Mouse (Mus musculus) erythroblast, embryonic 14.5 days (primary cell): ENCODE measurements around the gene L3hypdh. TPM values are rescaled to one million over a fixed set of nuclear protein-coding genes. Genes with fewer than 3 reads are reported as not detected.

Experiments used
- H3K27me3 ChIP-seq: 2 replicates; pipeline ENCODE4 v1.6.1; 2012; ENCODE audit warnings: inconsistent platforms; ENCODE audit not compliant: control insufficient read depth
- H3K36me3 ChIP-seq: 2 replicates; pipeline ENCODE4 v1.6.1; 2012; ENCODE audit warnings: mild to moderate bottlenecking, inconsistent platforms; ENCODE audit not compliant: control insufficient read depth
- H3K4me1 ChIP-seq: 2 replicates; pipeline ENCODE4 v1.6.1; 2012; ENCODE audit warnings: inconsistent platforms; ENCODE audit not compliant: control insufficient read depth
- H3K4me3 ChIP-seq: replicated peaks from 2 replicates; pipeline ENCODE3; 2012; ENCODE audit warnings: moderate library complexity, mild to moderate bottlenecking, inconsistent platforms
- H3K9me3 ChIP-seq: 2 replicates; pipeline ENCODE4 v1.6.1; 2012; ENCODE audit warnings: low read length, inconsistent platforms, mixed read lengths; ENCODE audit not compliant: control insufficient read depth
- GATA1 ChIP-seq: IDR thresholded peaks from 2 replicates; pipeline ENCODE4 v1.6.1; 2012; ENCODE audit warnings: low read length, inconsistent platforms, mixed read lengths
- TAL1 ChIP-seq: IDR thresholded peaks from 3 replicates; pipeline ENCODE4 v1.6.1; 2012; ENCODE audit warnings: low read length, inconsistent platforms, mixed read lengths
- polyA plus RNA-seq: library from polyadenylated mRNA; stranded (reverse); fragments of >175 nt; gene quantifications from 2 replicates; pipeline ENCODE4 v1.2.3, GENCODE M21; 2012

Gene L3hypdh
- polyA plus RNA-seq, 1 experiment = not detected

- H3K9me3 ChIP-seq = no peaks in the 10 kb centered on the region
- peaks cover 27% of the 10 kb centered on the region for H3K4me1 ChIP-seq
- peaks cover 2% of the 10 kb centered on the region; the same call in 1 of the 2 replicates for H3K36me3 ChIP-seq
- TF ChIP-seq GATA1 (no peak), TAL1 (no peak)
- peak overlapping the region; percentile 82 for H3K4me3 ChIP-seq
- peaks cover 31% of the 10 kb centered on the region for H3K27me3 ChIP-seq
Observed at GRCm38 (mm10) chr12:72086166-72086825, 1.1 kb upstream of the L3hypdh start.

GRCm38 (mm10) chr12:72085024-72085328 is 263 bp downstream of the L3hypdh start:
- H3K9me3 ChIP-seq = no peaks in the 10 kb centered on the region
- peak overlapping the region; percentile 82 for H3K4me3 ChIP-seq
- peaks cover 27% of the 10 kb centered on the region for H3K4me1 ChIP-seq
- TF ChIP-seq TAL1 (no peak), GATA1 (no peak)
- peaks cover 34% of the 10 kb centered on the region for H3K27me3 ChIP-seq
- H3K36me3 ChIP-seq = peaks cover 2% of the 10 kb centered on the region; the same call in 1 of the 2 replicates

GRCm38 (mm10) chr12:72084261-72085023 is 797 bp downstream of the L3hypdh start:
- TF ChIP-seq TAL1 (no peak), GATA1 (no peak)
- H3K9me3 ChIP-seq = no peaks in the 10 kb centered on the region
- H3K27me3 ChIP-seq = peaks cover 34% of the 10 kb centered on the region
- H3K4me1 ChIP-seq = peaks cover 27% of the 10 kb centered on the region
- H3K36me3 ChIP-seq = no peaks in the 10 kb centered on the region
- peak overlapping the region; percentile 82 for H3K4me3 ChIP-seq

- Histone ChIP-seq H3K4me3 (no peak overlapping the region), H3K27me3 (peaks cover 34% of the 10 kb centered on the region), H3K4me1 (peaks cover 27% of the 10 kb centered on the region), H3K9me3 (no peaks in the 10 kb centered on the region), H3K36me3 (no peaks in the 10 kb centered on the region)
- TF ChIP-seq GATA1 (no peak), TAL1 (no peak)
Observed at GRCm38 (mm10) chr12:72083265-72083664, 2.0 kb downstream of the L3hypdh start.

GRCm38 (mm10) chr12:72082370-72082769 is 2.9 kb downstream of the L3hypdh start:
- H3K4me1 ChIP-seq = peaks cover 27% of the 10 kb centered on the region
- H3K27me3 ChIP-seq = peaks cover 34% of the 10 kb centered on the region
- no peaks in the 10 kb centered on the region for H3K36me3 ChIP-seq
- TF ChIP-seq GATA1 = no peak
- TF ChIP-seq TAL1 = no peak
- no peak overlapping the region for H3K4me3 ChIP-seq
- H3K9me3 ChIP-seq = no peaks in the 10 kb centered on the region

- no peak for TF ChIP-seq GATA1
- TF ChIP-seq TAL1 = no peak
- Histone ChIP-seq H3K9me3 (no peaks in the 10 kb centered on the region), H3K36me3 (no peaks in the 10 kb centered on the region), H3K27me3 (peaks cover 34% of the 10 kb centered on the region), H3K4me3 (no peak overlapping the region), H3K4me1 (peaks cover 27% of the 10 kb centered on the region)
Observed at GRCm38 (mm10) chr12:72081961-72082360, 3.3 kb downstream of the L3hypdh start.

GRCm38 (mm10) chr12:72078248-72078647 is 7.0 kb downstream of the L3hypdh start:
- Histone ChIP-seq H3K4me3 (no peak overlapping the region), H3K27me3 (peaks cover 18% of the 10 kb centered on the region), H3K9me3 (peaks cover 5% of the 10 kb centered on the region), H3K4me1 (peaks cover 3% of the 10 kb centered on the region), H3K36me3 (no peaks in the 10 kb centered on the region; the same call in 1 of the 2 replicates)
- no peak for TF ChIP-seq GATA1
- no peak for TF ChIP-seq TAL1

GRCm38 (mm10) chr12:72070327-72071269 is 14.6 kb downstream of the L3hypdh start, which contains the start of gene Gpr135:
TSS of gene Gpr135 (minus strand) at chr12:72071125.
- TF ChIP-seq GATA1 (no peak), TAL1 (no peak)
- peaks cover 53% of the 10 kb centered on the region for H3K27me3 ChIP-seq
- no peaks in the 10 kb centered on the region; the same call in 1 of the 2 replicates for H3K36me3 ChIP-seq
- H3K4me1 ChIP-seq = peaks cover 16% of the 10 kb centered on the region
- peaks cover 5% of the 10 kb centered on the region for H3K9me3 ChIP-seq
- peak within 1 kb of the TSS; percentile 60 for H3K4me3 ChIP-seq
